Mouse (Mus musculus): ENCODE results near the gene Triobp. TPM values are rescaled to one million over a fixed set of nuclear protein-coding genes. Genes with fewer than 3 reads are reported as not detected.

The Triobp gene
- polyA plus RNA-seq, 1 experiment from 2014 or later: 33.4 TPM

DNA sequence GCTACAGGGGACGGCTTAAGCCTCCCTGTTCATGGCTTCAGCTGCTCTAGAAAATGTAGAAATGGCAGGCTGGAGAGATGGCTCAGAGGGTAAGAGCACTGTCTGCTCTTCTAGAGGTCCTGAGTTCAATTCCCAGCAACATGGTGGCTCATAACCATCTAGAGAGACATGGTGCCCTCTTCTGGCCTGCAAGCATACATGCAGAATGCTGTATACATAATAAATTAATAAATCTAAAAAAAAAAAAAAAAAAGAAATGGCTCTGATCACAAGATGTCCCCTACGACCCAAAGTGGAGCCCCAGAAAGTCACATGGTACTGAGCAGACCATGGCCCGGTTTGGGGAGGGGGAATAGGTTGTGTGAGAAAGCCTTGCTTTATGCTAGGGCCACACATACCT is 8.1 kb downstream of the Triobp start:
- Histone ChIP-seq H3K27me3 (ENCODE audit: control insufficient read depth, insufficient read depth, low read length) (no peaks in the 10 kb centered on the region), H3K36me3 (replicated peaks; ENCODE audit: control insufficient read depth, insufficient read depth, low read depth, low read length) (peaks cover 6% of the 10 kb centered on the region; the same call in 1 of the 2 replicates), H3K4me1 (ENCODE audit: control insufficient read depth, insufficient read depth, low read length) (0 out of 2 replicates have a peak, but pooled peaks cover 2% of the 10 kb centered on the region), H3K27ac (replicated peaks; ENCODE audit: low read depth, low read length) (no peak overlapping the region), H3K9me3 (replicated peaks; ENCODE audit: control insufficient read depth, low read length) (no peaks in the 10 kb centered on the region), H3K4me3 (ENCODE audit: low read depth, low read length) (no peak overlapping the region), H3K9ac (replicated peaks; ENCODE audit: low read length) (no peak overlapping the region), H3K4me2 (ENCODE audit: low read depth, low read length) (no peak overlapping the region)
- no peak for DNase-seq (ENCODE audit: low spot score)
- 86% methylated on average over 3 of the region's 3 CpGs for WGBS
- no peak for ATAC-seq (replicated peaks; ENCODE audit: insufficient number of reproducible peaks, low FRiP score, low TSS enrichment, low read depth)

DNA sequence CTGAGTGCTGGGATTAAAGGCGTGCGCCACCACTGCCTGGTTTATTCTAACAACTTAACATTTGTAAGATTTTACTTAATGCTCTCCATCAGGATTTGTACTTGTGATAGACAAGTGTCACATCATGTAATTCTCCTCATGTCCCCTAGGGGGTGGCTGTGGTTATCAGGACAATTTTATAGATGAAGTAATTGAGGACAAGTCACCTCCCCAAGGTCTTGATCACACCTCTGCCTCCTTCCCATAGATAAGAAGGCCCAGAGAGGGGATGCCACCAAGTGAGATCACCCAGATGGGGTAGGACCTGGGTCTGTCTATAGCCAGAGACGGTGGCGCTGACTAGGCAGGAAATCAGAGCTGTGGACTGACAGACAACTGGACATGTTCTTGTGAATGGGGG is 8.8 kb downstream of the Triobp start:
- H3K36me3 ChIP-seq (replicated peaks; ENCODE audit: control insufficient read depth, insufficient read depth, low read depth, low read length): peaks cover 6% of the 10 kb centered on the region; the same call in 1 of the 2 replicates

DNA sequence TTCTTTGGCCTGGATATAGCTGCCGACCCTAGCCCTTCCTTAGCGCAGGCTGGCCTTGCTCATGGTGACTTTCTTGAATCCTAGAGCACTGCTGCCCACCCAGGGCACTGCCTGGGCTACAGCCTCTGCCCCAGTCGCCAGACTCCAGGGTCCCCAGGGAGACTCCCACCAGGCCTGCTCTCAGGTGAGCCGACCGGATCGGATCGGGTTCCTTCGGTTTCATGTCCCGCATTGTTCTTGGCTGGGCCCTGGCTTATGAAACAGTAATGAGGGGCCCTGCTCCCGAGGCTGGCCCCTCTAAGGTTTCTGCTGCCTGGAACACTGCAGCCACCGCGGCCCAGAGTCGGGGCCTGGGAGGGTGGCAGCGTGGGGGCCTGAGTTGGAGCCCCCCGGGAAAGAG is 9.5 kb downstream of the Triobp start:
- Histone ChIP-seq H3K27ac (replicated peaks; ENCODE audit: low read depth, low read length) (peak overlapping the region; percentile 47; the same call in 1 of the 2 replicates), H3K9me3 (replicated peaks; ENCODE audit: control insufficient read depth, low read length) (no peaks in the 10 kb centered on the region), H3K4me3 (ENCODE audit: low read depth, low read length) (no peak overlapping the region), H3K4me2 (ENCODE audit: low read depth, low read length) (no peak overlapping the region; the same call in 1 of the 2 replicates), H3K27me3 (ENCODE audit: control insufficient read depth, insufficient read depth, low read length) (no peaks in the 10 kb centered on the region), H3K9ac (replicated peaks; ENCODE audit: low read length) (peak overlapping the region; percentile 28; the same call in 1 of the 2 replicates), H3K36me3 (replicated peaks; ENCODE audit: control insufficient read depth, insufficient read depth, low read depth, low read length) (peaks cover 6% of the 10 kb centered on the region; the same call in 1 of the 2 replicates), H3K4me1 (ENCODE audit: control insufficient read depth, insufficient read depth, low read length) (0 out of 2 replicates have a peak, but pooled peaks cover 2% of the 10 kb centered on the region)
- WGBS: 63% methylated on average over 15 of the region's 15 CpGs
- ATAC-seq (replicated peaks; ENCODE audit: insufficient number of reproducible peaks, low FRiP score, low TSS enrichment, low read depth): 0 out of 2 replicates have a peak, but pooled peaks have one; percentile 15
- no peak for DNase-seq (ENCODE audit: low spot score)

More for the DNA sequence above, 8.8 kb downstream of the Triobp start:
- Histone ChIP-seq H3K4me1 (ENCODE audit: control insufficient read depth, insufficient read depth, low read length) (0 out of 2 replicates have a peak, but pooled peaks cover 2% of the 10 kb centered on the region), H3K9ac (replicated peaks; ENCODE audit: low read length) (no peak overlapping the region), H3K27me3 (ENCODE audit: control insufficient read depth, insufficient read depth, low read length) (no peaks in the 10 kb centered on the region), H3K4me2 (ENCODE audit: low read depth, low read length) (no peak overlapping the region), H3K27ac (replicated peaks; ENCODE audit: low read depth, low read length) (no peak overlapping the region), H3K4me3 (ENCODE audit: low read depth, low read length) (no peak overlapping the region), H3K9me3 (replicated peaks; ENCODE audit: control insufficient read depth, low read length) (no peaks in the 10 kb centered on the region)
- 79% methylated on average over 4 of the region's 4 CpGs for WGBS
- no peak for ATAC-seq (replicated peaks; ENCODE audit: insufficient number of reproducible peaks, low FRiP score, low TSS enrichment, low read depth)
- DNase-seq (ENCODE audit: low spot score): peak; percentile 39

DNA sequence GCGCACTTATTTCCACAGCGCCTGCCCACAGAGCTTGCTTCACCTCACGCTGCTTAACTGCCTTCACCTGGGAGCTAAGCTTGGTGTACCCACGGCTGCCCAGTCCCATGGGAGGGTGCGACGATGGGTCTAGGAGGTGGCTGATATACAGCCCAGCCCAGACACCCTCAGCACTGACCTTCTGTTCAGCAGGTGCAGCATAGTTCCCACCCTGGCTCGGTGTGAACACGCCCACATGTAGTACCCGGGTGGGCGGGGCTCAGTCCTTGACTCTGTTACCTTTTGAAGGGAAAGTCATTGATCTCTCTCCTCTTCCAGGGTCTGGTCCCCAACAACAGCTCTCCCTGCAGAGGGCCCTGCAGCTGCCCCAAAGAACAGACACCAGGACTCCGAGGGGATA is 12.0 kb downstream of the Triobp start:
- H3K4me1 ChIP-seq (ENCODE audit: control insufficient read depth, insufficient read depth, low read length): 0 out of 2 replicates have a peak, but pooled peaks cover 2% of the 10 kb centered on the region
- H3K9ac ChIP-seq (replicated peaks; ENCODE audit: low read length): no peak overlapping the region
- H3K27me3 ChIP-seq (ENCODE audit: control insufficient read depth, insufficient read depth, low read length): no peaks in the 10 kb centered on the region
- H3K4me2 ChIP-seq (ENCODE audit: low read depth, low read length): no peak overlapping the region
- no peak overlapping the region for H3K4me3 ChIP-seq (ENCODE audit: low read depth, low read length)
- 92% methylated on average over 11 of the region's 11 CpGs for WGBS
- H3K27ac ChIP-seq (replicated peaks; ENCODE audit: low read depth, low read length): no peak overlapping the region
- ATAC-seq (replicated peaks; ENCODE audit: insufficient number of reproducible peaks, low FRiP score, low TSS enrichment, low read depth) (no peak), DNase-seq (ENCODE audit: low spot score) (no peak)
- H3K36me3 ChIP-seq (replicated peaks; ENCODE audit: control insufficient read depth, insufficient read depth, low read depth, low read length): peaks cover 6% of the 10 kb centered on the region; the same call in 1 of the 2 replicates
- no peaks in the 10 kb centered on the region for H3K9me3 ChIP-seq (replicated peaks; ENCODE audit: control insufficient read depth, low read length)

DNA sequence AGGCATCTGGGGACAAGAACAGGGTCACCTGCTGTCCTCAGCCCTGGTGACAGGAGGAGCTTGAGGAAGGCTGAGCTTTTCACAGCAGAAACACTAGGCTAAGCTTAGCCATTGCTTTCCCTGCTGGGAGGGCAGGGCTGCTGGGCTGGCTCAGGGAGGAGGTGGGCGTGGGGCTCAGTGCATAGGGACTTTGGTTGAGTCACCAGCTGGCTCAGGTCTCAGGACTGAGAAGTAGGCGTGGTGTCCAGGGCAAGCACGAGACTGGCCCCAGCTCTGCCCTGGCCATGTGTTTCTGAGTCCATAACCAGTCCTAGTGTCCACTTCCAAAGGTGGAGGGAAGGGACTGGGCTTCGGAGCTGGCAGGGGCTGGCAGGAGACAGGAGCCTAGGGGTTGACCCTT is 12.6 kb downstream of the Triobp start:
- no peaks in the 10 kb centered on the region for H3K9me3 ChIP-seq (replicated peaks; ENCODE audit: control insufficient read depth, low read length)
- 81% methylated on average over 3 of the region's 4 CpGs for WGBS
- 0 out of 2 replicates have a peak, but pooled peaks cover 2% of the 10 kb centered on the region for H3K4me1 ChIP-seq (ENCODE audit: control insufficient read depth, insufficient read depth, low read length)
- DNase-seq (ENCODE audit: low spot score) (no peak), ATAC-seq (replicated peaks; ENCODE audit: insufficient number of reproducible peaks, low FRiP score, low TSS enrichment, low read depth) (no peak)
- H3K27ac ChIP-seq (replicated peaks; ENCODE audit: low read depth, low read length): no peak overlapping the region
- H3K4me3 ChIP-seq (ENCODE audit: low read depth, low read length): no peak overlapping the region
- no peak overlapping the region for H3K4me2 ChIP-seq (ENCODE audit: low read depth, low read length)
- H3K27me3 ChIP-seq (ENCODE audit: control insufficient read depth, insufficient read depth, low read length): no peaks in the 10 kb centered on the region
- H3K36me3 ChIP-seq (replicated peaks; ENCODE audit: control insufficient read depth, insufficient read depth, low read depth, low read length): peaks cover 6% of the 10 kb centered on the region; the same call in 1 of the 2 replicates
- H3K9ac ChIP-seq (replicated peaks; ENCODE audit: low read length): no peak overlapping the region

DNA sequence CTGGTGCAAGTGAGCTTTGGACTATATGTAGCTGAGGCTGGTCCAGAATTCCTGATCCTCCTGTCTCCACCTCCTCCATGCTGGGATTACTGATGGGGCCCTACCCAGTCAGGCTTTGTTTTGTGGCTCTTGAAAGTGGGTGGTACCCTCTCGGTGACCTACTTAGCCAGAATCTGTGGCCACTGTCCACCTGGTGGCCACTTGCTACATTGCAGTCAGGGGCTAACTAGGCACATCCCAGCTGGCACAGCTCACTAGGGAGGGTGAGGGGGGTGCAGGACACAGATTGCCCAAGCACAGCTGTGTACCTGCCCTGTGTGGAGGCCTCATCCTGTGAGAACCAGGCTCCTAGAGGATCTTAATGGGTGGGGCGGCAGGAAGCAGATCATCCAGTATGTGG is 15.4 kb downstream of the Triobp start:
- Histone ChIP-seq H3K9me3 (replicated peaks; ENCODE audit: control insufficient read depth, low read length) (no peaks in the 10 kb centered on the region), H3K4me3 (ENCODE audit: low read depth, low read length) (no peak overlapping the region), H3K9ac (replicated peaks; ENCODE audit: low read length) (no peak overlapping the region), H3K27me3 (ENCODE audit: control insufficient read depth, insufficient read depth, low read length) (no peaks in the 10 kb centered on the region), H3K4me2 (ENCODE audit: low read depth, low read length) (no peak overlapping the region), H3K36me3 (replicated peaks; ENCODE audit: control insufficient read depth, insufficient read depth, low read depth, low read length) (peaks cover 9% of the 10 kb centered on the region), H3K4me1 (ENCODE audit: control insufficient read depth, insufficient read depth, low read length) (no peaks in the 10 kb centered on the region), H3K27ac (replicated peaks; ENCODE audit: low read depth, low read length) (no peak overlapping the region)
- DNase-seq (ENCODE audit: low spot score): peak; percentile 80
- WGBS: 41% methylated on average over 2 of the region's 2 CpGs
- ATAC-seq (replicated peaks; ENCODE audit: insufficient number of reproducible peaks, low FRiP score, low TSS enrichment, low read depth): 0 out of 2 replicates have a peak, but pooled peaks have one; percentile 11

DNA sequence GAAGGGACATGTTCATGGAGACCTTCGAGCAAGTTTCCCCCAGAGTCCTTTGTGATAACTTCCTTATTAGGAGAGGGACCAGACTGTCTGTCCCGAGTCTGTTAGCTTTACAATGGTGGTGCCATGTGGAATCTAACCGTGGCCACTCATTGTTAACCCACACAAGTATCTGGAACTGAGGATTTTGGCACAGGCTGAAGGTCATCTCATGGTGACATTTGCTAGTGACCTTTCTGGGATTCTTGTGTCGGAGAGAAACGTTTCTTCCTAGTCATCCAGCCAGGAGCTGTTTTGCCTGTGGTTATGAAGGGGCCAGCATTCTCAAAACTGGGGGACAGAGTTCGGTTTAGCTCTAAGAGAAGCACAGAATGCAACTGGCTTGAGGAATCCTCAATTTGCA is 24.1 kb downstream of the Triobp start:
- no peak for ATAC-seq (replicated peaks; ENCODE audit: insufficient number of reproducible peaks, low FRiP score, low TSS enrichment, low read depth)
- Histone ChIP-seq H3K27me3 (ENCODE audit: control insufficient read depth, insufficient read depth, low read length) (no peaks in the 10 kb centered on the region), H3K4me3 (ENCODE audit: low read depth, low read length) (no peak overlapping the region), H3K9me3 (replicated peaks; ENCODE audit: control insufficient read depth, low read length) (no peaks in the 10 kb centered on the region), H3K27ac (replicated peaks; ENCODE audit: low read depth, low read length) (no peak overlapping the region), H3K4me1 (ENCODE audit: control insufficient read depth, insufficient read depth, low read length) (no peaks in the 10 kb centered on the region), H3K36me3 (replicated peaks; ENCODE audit: control insufficient read depth, insufficient read depth, low read depth, low read length) (peaks cover 3% of the 10 kb centered on the region; the same call in 1 of the 2 replicates), H3K9ac (replicated peaks; ENCODE audit: low read length) (no peak overlapping the region), H3K4me2 (ENCODE audit: low read depth, low read length) (no peak overlapping the region)
- no peak for DNase-seq (ENCODE audit: low spot score)
- WGBS: 74% methylated on average over 6 of the region's 6 CpGs

DNA sequence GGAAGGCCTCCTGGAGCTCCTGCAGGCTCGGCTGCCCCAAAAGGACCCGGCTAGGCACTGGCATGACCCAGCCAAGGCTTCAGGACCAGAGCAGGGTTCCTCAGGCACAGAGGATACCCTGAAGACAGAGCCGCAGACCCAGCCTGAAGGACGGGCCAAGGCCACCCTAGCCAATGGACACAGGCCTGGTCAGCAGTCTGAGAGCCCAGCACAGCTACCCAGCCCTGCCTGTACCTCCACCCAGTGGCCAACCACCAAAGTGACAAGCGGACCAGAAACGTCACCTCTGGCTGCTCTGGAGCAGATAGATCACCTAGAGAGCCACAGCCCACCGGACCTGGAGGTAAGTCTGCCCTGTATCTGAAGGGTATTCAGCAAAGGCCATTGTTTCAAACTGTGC is 26.4 kb downstream of the Triobp start:
- Histone ChIP-seq H3K36me3 (replicated peaks; ENCODE audit: control insufficient read depth, insufficient read depth, low read depth, low read length) (no peaks in the 10 kb centered on the region), H3K9me3 (replicated peaks; ENCODE audit: control insufficient read depth, low read length) (no peaks in the 10 kb centered on the region), H3K9ac (replicated peaks; ENCODE audit: low read length) (no peak overlapping the region), H3K4me1 (ENCODE audit: control insufficient read depth, insufficient read depth, low read length) (peaks cover 7% of the 10 kb centered on the region), H3K27ac (replicated peaks; ENCODE audit: low read depth, low read length) (no peak overlapping the region), H3K4me3 (ENCODE audit: low read depth, low read length) (no peak overlapping the region), H3K27me3 (ENCODE audit: control insufficient read depth, insufficient read depth, low read length) (no peaks in the 10 kb centered on the region), H3K4me2 (ENCODE audit: low read depth, low read length) (no peak overlapping the region)
- DNase-seq (ENCODE audit: low spot score): no peak
- WGBS: 77% methylated on average over 7 of the region's 7 CpGs
- no peak for ATAC-seq (replicated peaks; ENCODE audit: insufficient number of reproducible peaks, low FRiP score, low TSS enrichment, low read depth)

Measured in embryonic facial prominence, embryonic 11.5 days (tissue).